ENCODE assay signal across 29 mouse cellular contexts in the genomic region with DNA sequence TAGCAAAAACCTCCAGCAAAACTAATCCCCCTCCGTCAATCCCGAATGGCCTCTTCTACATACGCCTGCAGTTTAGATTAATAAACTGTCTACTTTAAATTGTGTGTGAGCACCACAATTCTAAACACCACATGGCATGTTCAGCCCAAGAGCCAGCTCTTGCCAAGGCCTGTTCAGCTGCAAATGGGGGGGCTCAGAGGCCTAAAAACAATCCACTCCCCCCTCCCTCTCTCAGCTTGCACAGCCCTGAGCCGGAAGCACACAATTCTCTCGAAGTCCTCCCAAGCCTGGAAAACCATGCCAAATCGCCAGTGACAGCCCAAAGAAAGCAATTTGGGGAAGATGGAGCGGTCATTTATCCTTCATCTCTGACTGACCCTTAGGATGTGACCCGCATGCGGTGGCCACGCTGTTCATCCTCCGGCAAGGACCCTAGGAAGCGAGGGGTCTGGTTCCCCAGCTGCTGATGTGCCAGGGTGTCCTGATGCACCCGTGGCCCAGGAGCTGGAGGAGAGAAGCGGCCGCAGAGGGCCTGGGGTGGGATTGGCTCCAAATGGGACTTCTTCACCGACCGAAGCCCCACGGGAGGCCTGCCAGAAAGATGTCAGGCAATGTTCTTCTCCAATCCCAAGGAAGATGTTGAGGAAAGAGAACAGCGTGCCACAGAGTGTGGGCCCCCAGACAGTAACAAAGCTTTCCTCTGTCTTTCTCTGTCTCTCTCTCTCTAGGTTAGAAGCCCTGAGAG. TPM values are rescaled to one million over a fixed set of nuclear protein-coding genes. Genes with fewer than 3 reads are reported as not detected.
A peak's percentile ranks its signal among the peaks of the same experiment; 100 is the strongest.
DNase-seq lines count a peak whose midpoint lies in the region; ATAC-seq lines count a peak whose summit lies in the region.
"Had no signal": no experiment of that assay in that cellular context is flagged by ENCODE, and none has a peak within 500 bp of the region (broad histone marks: within the 10 kb centered on the region; RNA-seq: fewer than 3 reads in every experiment).

No protein-coding gene starts in this region.

- no peak overlapping the region for H3K9ac ChIP-seq in hindbrain, embryonic 15.5 days
- H3K9ac ChIP-seq in hindbrain, embryonic 14.5 days = no peak overlapping the region
- H3K9ac ChIP-seq in lung, embryonic 15.5 days = no peak overlapping the region
- H3K9ac ChIP-seq in midbrain, embryonic 14.5 days (replicated peaks; ENCODE audit: low read length) = 0 out of 2 replicates have a peak overlapping the region, but pooled peaks have one; percentile 14
- no peak overlapping the region; the same call in 1 of the 2 replicates for H3K9ac ChIP-seq in midbrain, embryonic 11.5 days (ENCODE audit: low read length)
- H3K9ac ChIP-seq: forebrain, embryonic 13.5 days; heart, embryonic 13.5 days had no signal

- H3K4me2 ChIP-seq in hindbrain, embryonic 15.5 days = no peak overlapping the region
- H3K4me2 ChIP-seq in hindbrain, embryonic 14.5 days (replicated peaks) = no peak overlapping the region
- 0 out of 2 replicates have a peak overlapping the region, but pooled peaks have one; percentile 9 for H3K4me2 ChIP-seq in lung, embryonic 15.5 days
- no peak overlapping the region for H3K4me2 ChIP-seq in midbrain, embryonic 14.5 days (ENCODE audit: low read length)
- no peak overlapping the region for H3K4me2 ChIP-seq in midbrain, embryonic 11.5 days
- H3K4me2 ChIP-seq: forebrain, embryonic 13.5 days; heart, embryonic 13.5 days had no signal

- ATAC-seq in hindbrain, embryonic 15.5 days (ENCODE audit: low FRiP score, low read depth) = peak; percentile 37; the same call in 1 of the 2 replicates
- no peak for ATAC-seq in hindbrain, embryonic 14.5 days (ENCODE audit: low FRiP score)
- peak; percentile 56; the same call in 1 of the 2 replicates for ATAC-seq in lung, embryonic 15.5 days (ENCODE audit: borderline replicate concordance, extremely low read depth, low FRiP score, low TSS enrichment)
- no peak for ATAC-seq in midbrain, embryonic 14.5 days (ENCODE audit: low FRiP score, low TSS enrichment)
- no peak for ATAC-seq in midbrain, embryonic 11.5 days (ENCODE audit: low FRiP score)
- ATAC-seq: forebrain, embryonic 13.5 days; forebrain, embryonic 16.5 days; Patski had no signal

- H3K9me3 ChIP-seq in hindbrain, embryonic 15.5 days = no peaks in the 10 kb centered on the region
- no peaks in the 10 kb centered on the region for H3K9me3 ChIP-seq in hindbrain, embryonic 14.5 days (ENCODE audit: control insufficient read depth, low read length)
- no peaks in the 10 kb centered on the region for H3K9me3 ChIP-seq in lung, embryonic 15.5 days
- no peaks in the 10 kb centered on the region for H3K9me3 ChIP-seq in midbrain, embryonic 14.5 days (ENCODE audit: control insufficient read depth, low read length)
- no peaks in the 10 kb centered on the region for H3K9me3 ChIP-seq in midbrain, embryonic 11.5 days (ENCODE audit: control insufficient read depth, low read length)
- H3K9me3 ChIP-seq: forebrain, embryonic 10.5 days; forebrain, embryonic 13.5 days; G1E; heart, embryonic 10.5 days; heart, embryonic 13.5 days had no signal

- no peak for DNase-seq in hindbrain, embryonic 14.5 days (ENCODE audit: low spot score)
- peak; percentile 43 for DNase-seq in left cerebral cortex, postnatal 4 days
- no peak for DNase-seq in left cerebral cortex, postnatal 10 days (ENCODE audit: extremely low spot score in 1 of 2, low spot score in 2 of 2)
- no peak for DNase-seq in lung, postnatal 14 days
- no peak for DNase-seq in midbrain, embryonic 14.5 days
- DNase-seq in midbrain, embryonic 11.5 days (ENCODE audit: low spot score, missing footprints) = no peak
- DNase-seq: adrenal gland, postnatal 10 days; adrenal gland, postnatal 36 days; B cell, adult 2 months; cerebellum, adult 18-20 months; cerebellum, adult 9-10 months; cerebellum, postnatal 14 days; gastrocnemius, postnatal 10 days; gastrocnemius, postnatal 36 days; heart, adult 2 months; heart, postnatal 14 days; heart, postnatal 4 days had no signal

- H3K36me3 ChIP-seq in hindbrain, embryonic 15.5 days = no peaks in the 10 kb centered on the region
- H3K36me3 ChIP-seq in hindbrain, embryonic 14.5 days (replicated peaks; ENCODE audit: control insufficient read depth, insufficient read depth) = no peaks in the 10 kb centered on the region
- no peaks in the 10 kb centered on the region for H3K36me3 ChIP-seq in lung, embryonic 15.5 days
- H3K36me3 ChIP-seq in midbrain, embryonic 14.5 days (ENCODE audit: control insufficient read depth, insufficient read depth, low read length) = no peaks in the 10 kb centered on the region
- H3K36me3 ChIP-seq in midbrain, embryonic 11.5 days (ENCODE audit: control insufficient read depth, insufficient read depth, low read length) = no peaks in the 10 kb centered on the region
- H3K36me3 ChIP-seq: forebrain, embryonic 10.5 days; G1E; heart, embryonic 10.5 days; heart, embryonic 13.5 days had no signal

- no peak overlapping the region for H3K27ac ChIP-seq in hindbrain, embryonic 15.5 days (replicated peaks)
- no peak overlapping the region for H3K27ac ChIP-seq in hindbrain, embryonic 14.5 days
- H3K27ac ChIP-seq in lung, embryonic 15.5 days = peak overlapping the region; percentile 77
- H3K27ac ChIP-seq in midbrain, embryonic 14.5 days (replicated peaks; ENCODE audit: low read depth, low read length) = no peak overlapping the region
- H3K27ac ChIP-seq in midbrain, embryonic 11.5 days (ENCODE audit: low read depth, low read length) = no peak overlapping the region
- H3K27ac ChIP-seq: forebrain, embryonic 10.5 days; forebrain, embryonic 13.5 days; heart, adult 2 months; heart, embryonic 10.5 days; heart, embryonic 13.5 days had no signal

- 55% methylated on average over 19 of the region's 19 CpGs for WGBS in hindbrain, embryonic 15.5 days
- 63% methylated on average over 19 of the region's 19 CpGs for WGBS in hindbrain, embryonic 14.5 days
- WGBS in lung, embryonic 15.5 days = 52% methylated on average over 19 of the region's 19 CpGs
- WGBS in midbrain, embryonic 14.5 days = 48% methylated on average over 19 of the region's 19 CpGs
- WGBS in midbrain, embryonic 11.5 days = 68% methylated on average over 19 of the region's 19 CpGs

- intact Hi-C loops in left cerebral cortex, postnatal 4 days (cut with DNase I) = no loop called here
- intact Hi-C loops in left cerebral cortex, postnatal 10 days (cut with DNase I) = no loop called here

- H3K27me3 ChIP-seq in hindbrain, embryonic 15.5 days = peaks cover 8% of the 10 kb centered on the region; the same call in 1 of the 2 replicates
- H3K27me3 ChIP-seq in hindbrain, embryonic 14.5 days (ENCODE audit: control insufficient read depth, insufficient read depth, low read length) = peaks cover 7% of the 10 kb centered on the region
- H3K27me3 ChIP-seq in lung, embryonic 15.5 days = peaks cover 13% of the 10 kb centered on the region
- H3K27me3 ChIP-seq in midbrain, embryonic 14.5 days (ENCODE audit: control insufficient read depth, insufficient read depth, low read length) = peaks cover 12% of the 10 kb centered on the region; the same call in 1 of the 2 replicates
- H3K27me3 ChIP-seq in midbrain, embryonic 11.5 days (ENCODE audit: control insufficient read depth, insufficient read depth, low read length) = peaks cover 9% of the 10 kb centered on the region
- H3K27me3 ChIP-seq: Patski had no signal

- H3K4me1 ChIP-seq in hindbrain, embryonic 15.5 days (replicated peaks) = peaks cover 9% of the 10 kb centered on the region
- H3K4me1 ChIP-seq in hindbrain, embryonic 14.5 days (replicated peaks; ENCODE audit: control insufficient read depth, insufficient read depth, low read length) = peaks cover 6% of the 10 kb centered on the region
- H3K4me1 ChIP-seq in lung, embryonic 15.5 days = peaks cover 16% of the 10 kb centered on the region
- 0 out of 2 replicates have a peak, but pooled peaks cover 10% of the 10 kb centered on the region for H3K4me1 ChIP-seq in midbrain, embryonic 14.5 days (ENCODE audit: control insufficient read depth, insufficient read depth, low read length)
- peaks cover 8% of the 10 kb centered on the region for H3K4me1 ChIP-seq in midbrain, embryonic 11.5 days (ENCODE audit: control insufficient read depth, insufficient read depth, low read length)
- H3K4me1 ChIP-seq: heart, embryonic 10.5 days; heart, embryonic 13.5 days had no signal

- H3K4me3 ChIP-seq in hindbrain, embryonic 15.5 days = no peak overlapping the region
- no peak overlapping the region for H3K4me3 ChIP-seq in hindbrain, embryonic 14.5 days (replicated peaks; ENCODE audit: low read length)
- no peak overlapping the region for H3K4me3 ChIP-seq in lung, embryonic 15.5 days
- H3K4me3 ChIP-seq in midbrain, embryonic 14.5 days (replicated peaks; ENCODE audit: low read depth, low read length) = no peak overlapping the region
- H3K4me3 ChIP-seq in midbrain, embryonic 11.5 days (ENCODE audit: low read depth, low read length) = no peak overlapping the region
- H3K4me3 ChIP-seq: forebrain, embryonic 10.5 days; forebrain, embryonic 13.5 days; heart, adult 2 months; heart, embryonic 10.5 days; heart, embryonic 13.5 days had no signal

RNA-seq across cellular contexts. Expression of a gene that starts 45.1 kb away (rescaled TPM):
- 1.5 and 1.8 TPM in 2 replicates for polyA plus RNA-seq in hindbrain, embryonic 15.5 days (2015; fragmentation: Nextera tagmentation; extraction: Ambion mirVana)
- 1.2 and 1.3 TPM in 2 replicates for polyA plus RNA-seq in hindbrain, embryonic 14.5 days (2014; fragmentation: Nextera tagmentation; extraction: Ambion mirVana)
- total RNA-seq in left cerebral cortex, postnatal 4 days (2021) = 1 to 10 TPM; 1.3 to 1.4 TPM
- 1 to 10 TPM in 1 of 2 experiments, under 1 TPM in 1; 0.81 to 1.8 TPM for total RNA-seq in left cerebral cortex, postnatal 10 days (2021)
- 1.0 and 1.1 TPM in 2 replicates for polyA plus RNA-seq in lung, embryonic 15.5 days (2015; fragmentation: Nextera tagmentation; extraction: Ambion mirVana)
- polyA plus RNA-seq in midbrain, embryonic 14.5 days (2014; fragmentation: Nextera tagmentation; extraction: Ambion mirVana) = 0.54 and 0.73 TPM in 2 replicates
- polyA plus RNA-seq in midbrain, embryonic 11.5 days (2014; fragmentation: Nextera tagmentation; extraction: Ambion mirVana) = 0.34 and 0.40 TPM in 2 replicates
- total RNA-seq: CH12.LX; G1E; gastrocnemius, adult 18-20 months; gastrocnemius, postnatal 36 days; granulocyte monocyte progenitor cell, adult 5-6 weeks; heart, adult 2 months had no signal
- polyA plus RNA-seq: G1E had no signal

RNA-seq across cellular contexts. Expression of a gene that starts 45.3 kb away (rescaled TPM):
- polyA plus RNA-seq in hindbrain, embryonic 15.5 days (2015; fragmentation: Nextera tagmentation; extraction: Ambion mirVana) = 9.1 and 9.6 TPM in 2 replicates
- 10.0 and 11.6 TPM in 2 replicates for polyA plus RNA-seq in hindbrain, embryonic 14.5 days (2014; fragmentation: Nextera tagmentation; extraction: Ambion mirVana)
- 1 to 10 TPM; 4.6 to 5.2 TPM for total RNA-seq in left cerebral cortex, postnatal 4 days (2021)
- total RNA-seq in left cerebral cortex, postnatal 10 days (2021) = 1 to 10 TPM; 2.0 to 3.2 TPM
- polyA plus RNA-seq in lung, embryonic 15.5 days (2015; fragmentation: Nextera tagmentation; extraction: Ambion mirVana) = 17.6 and 18.6 TPM in 2 replicates
- 9.1 and 12.2 TPM in 2 replicates for polyA plus RNA-seq in midbrain, embryonic 14.5 days (2014; fragmentation: Nextera tagmentation; extraction: Ambion mirVana)
- polyA plus RNA-seq in midbrain, embryonic 11.5 days (2014; fragmentation: Nextera tagmentation; extraction: Ambion mirVana) = 7.5 and 8.4 TPM in 2 replicates

Comparison
In these comparisons a context has a peak if more than half of its experiments do, and no peak if none do; other contexts are left out.
1. ATAC-seq: peak in hindbrain, embryonic 15.5 days (single experiment) and lung, embryonic 15.5 days (single experiment); none in hindbrain, embryonic 14.5 days (single experiment), midbrain, embryonic 14.5 days (single experiment) and midbrain, embryonic 11.5 days (single experiment).